Mouse (Mus musculus) embryo, embryonic 11.5 days (tissue): ENCODE measurements around the gene Selenow.

Experiments used
- DNase-seq: peaks from one replicate; pipeline ENCODE4 v3.0.0-alpha.2; 2012; ENCODE audit warnings: low read depth, low spot score

The Selenow gene

GRCm38 (mm10) chr7:15922220-15922773, at the start of gene Selenow:
Gene Selenow (minus strand): TSS chr7:15922402.
- peak; percentile 86 for DNase-seq

- no peak for DNase-seq
These were observed 47.5 kb upstream of the Selenow start for GRCm38 (mm10) chr7:15969674-15970073.

- DNase-seq: no peak
These were observed 46.1 kb upstream of the Selenow start for GRCm38 (mm10) chr7:15968322-15968721.

- peak; percentile 57 for DNase-seq
These were observed 45.1 kb upstream of the Selenow start, which contains the start of gene Ehd2 for GRCm38 (mm10) chr7:15967312-15967711. Gene Ehd2 (minus strand): TSS chr7:15967567.

GRCm38 (mm10) chr7:15966489-15966888, 44.3 kb upstream of the Selenow start:
- no peak for DNase-seq

- no peak for DNase-seq
These were observed 41.8 kb upstream of the Selenow start for GRCm38 (mm10) chr7:15963798-15964652.

- no peak for DNase-seq
These were observed 40.4 kb upstream of the Selenow start for GRCm38 (mm10) chr7:15962311-15963288.

GRCm38 (mm10) chr7:15961798-15962197, 39.6 kb upstream of the Selenow start:
- no peak for DNase-seq

- DNase-seq: no peak
These were observed 39.0 kb upstream of the Selenow start for GRCm38 (mm10) chr7:15961239-15961638.

GRCm38 (mm10) chr7:15960691-15961090, 38.5 kb upstream of the Selenow start:
- no peak for DNase-seq

GRCm38 (mm10) chr7:15956143-15956542, 33.9 kb upstream of the Selenow start:
- no peak for DNase-seq

- no peak for DNase-seq
These were observed 33.3 kb upstream of the Selenow start for GRCm38 (mm10) chr7:15955509-15955908.

GRCm38 (mm10) chr7:15954978-15955443, 32.8 kb upstream of the Selenow start:
- DNase-seq: no peak

- no peak for DNase-seq
These were observed 32.2 kb upstream of the Selenow start for GRCm38 (mm10) chr7:15954436-15954835.

- no peak for DNase-seq
These were observed 31.3 kb upstream of the Selenow start for GRCm38 (mm10) chr7:15953307-15954074.

- DNase-seq: no peak
These were observed 30.2 kb upstream of the Selenow start for GRCm38 (mm10) chr7:15952416-15952815.

- DNase-seq: no peak
These were observed 27.8 kb upstream of the Selenow start for GRCm38 (mm10) chr7:15950008-15950407.

GRCm38 (mm10) chr7:15949216-15949790, 27.1 kb upstream of the Selenow start:
- no peak for DNase-seq

GRCm38 (mm10) chr7:15948381-15948941, 26.3 kb upstream of the Selenow start:
- peak; percentile 58 for DNase-seq

- no peak for DNase-seq
These were observed 25.6 kb upstream of the Selenow start for GRCm38 (mm10) chr7:15947653-15948260.
